Mouse (Mus musculus) spleen, adult 2 months (tissue): ENCODE results near the gene Pramel7. TPM values are rescaled to one million over a fixed set of nuclear protein-coding genes. Genes with fewer than 3 reads are reported as not detected.

Experiments
- DNase-seq, 2 experiments: peaks; one replicate each; pipeline versions ENCODE4 v3.0.0 to v3.0.0-alpha.2; 2012 to 2021; ENCODE audit warnings: low spot score in 2 of 2, low read depth in 1 of 2
- H3K27ac ChIP-seq: fragments of 200-500 bp; 2 replicates; pipeline ENCODE4 v1.5.1; 2012; ENCODE audit warnings: low read length, inconsistent platforms; ENCODE audit not compliant: insufficient read depth
- H3K27me3 ChIP-seq: fragments of 200-500 bp; 2 replicates; pipeline ENCODE4 v1.6.1; 2012; ENCODE audit warnings: mild to moderate bottlenecking, moderate library complexity, low read length, inconsistent platforms; ENCODE audit not compliant: control insufficient read depth, insufficient read depth
- H3K36me3 ChIP-seq: fragments of 200-500 bp; 2 replicates; pipeline ENCODE4 v1.6.1; 2012; ENCODE audit warnings: mild to moderate bottlenecking, low read length, inconsistent platforms; ENCODE audit not compliant: control insufficient read depth, insufficient read depth
- H3K4me1 ChIP-seq: fragments of 200-500 bp; 2 replicates; pipeline ENCODE4 v1.6.1; 2011; ENCODE audit warnings: inconsistent platforms; ENCODE audit not compliant: control insufficient read depth, insufficient read depth, insufficient read length
- H3K4me3 ChIP-seq: fragments of 200-500 bp; 2 replicates; pipeline ENCODE4 v1.5.1; 2011; ENCODE audit warnings: mild to moderate bottlenecking, inconsistent platforms; ENCODE audit not compliant: insufficient read depth, insufficient read length; ENCODE audit errors: extremely low read depth
- CTCF ChIP-seq: fragments of 200-500 bp; IDR thresholded peaks from 2 replicates; pipeline ENCODE4 v1.5.1; 2011; ENCODE audit warnings: mild to moderate bottlenecking, inconsistent platforms; ENCODE audit not compliant: insufficient read depth, insufficient read length, insufficient replicate concordance; ENCODE audit errors: extremely low read depth
- POLR2A ChIP-seq: fragments of 200-500 bp; IDR thresholded peaks from 2 replicates; pipeline ENCODE4 v1.6.1; 2011; ENCODE audit warnings: low read depth, low read length, inconsistent platforms
- polyA plus RNA-seq: library from polyadenylated mRNA; depleted of rRNA; stranded (reverse); fragments of >200 nt; gene quantifications from 2 replicates; pipeline ENCODE4 v1.2.3, GENCODE M21; 2012; rRNA removed

The Pramel7 gene
- polyA plus RNA-seq, 1 experiment: not detected

GRCm38 (mm10) chr2:87453662-87454061 lies 43.2 kb downstream of the Pramel7 start, which contains the start of gene Olfr1126:
Gene Olfr1126 (plus strand): TSS chr2:87453962.
- no peak within 1 kb of the TSS for H3K4me3 ChIP-seq
- H3K36me3 ChIP-seq: no peaks in the 10 kb centered on the region
- DNase-seq: no peak
- H3K27ac ChIP-seq: no peak within 1 kb of the TSS
- TF ChIP-seq CTCF (no peak), POLR2A (no peak)
- no peaks in the 10 kb centered on the region for H3K4me1 ChIP-seq
- no peaks in the 10 kb centered on the region for H3K27me3 ChIP-seq

Other genes with a start within 250 kb of the Pramel7 start
- gene Olfr1115, start 249.1 kb downstream of the Pramel7 start, polyA plus RNA-seq: not detected in 2 replicates
- gene Olfr1116, start 229.6 kb downstream of the Pramel7 start, polyA plus RNA-seq: not detected in 2 replicates
- not detected in 2 replicates for gene Olfr1118, start 189.5 kb downstream of the Pramel7 start, polyA plus RNA-seq
- gene Olfr1120, start 142.3 kb downstream of the Pramel7 start, polyA plus RNA-seq: not detected in 2 replicates
- gene Olfr1121, start 127.2 kb downstream of the Pramel7 start, polyA plus RNA-seq: not detected in 2 replicates
- not detected in 2 replicates for gene Olfr1122, start 111.2 kb downstream of the Pramel7 start, polyA plus RNA-seq
- gene Olfr1123, start 80.5 kb downstream of the Pramel7 start, polyA plus RNA-seq: not detected in 2 replicates
- gene Olfr1124, start 66.8 kb downstream of the Pramel7 start, polyA plus RNA-seq: not detected in 2 replicates
- not detected in 2 replicates for gene Olfr1126, start 43.1 kb downstream of the Pramel7 start, polyA plus RNA-seq
- gene Pramel6, start 9.5 kb upstream of the Pramel7 start, polyA plus RNA-seq: not detected in 2 replicates
- not detected in 2 replicates for gene Olfr153, start 34.7 kb upstream of the Pramel7 start, polyA plus RNA-seq
- gene Olfr1128, start 48.4 kb upstream of the Pramel7 start, polyA plus RNA-seq: not detected in 2 replicates
- gene Olfr1129, start 76.8 kb upstream of the Pramel7 start, polyA plus RNA-seq: not detected in 2 replicates
- gene Olfr1130, start 109.1 kb upstream of the Pramel7 start, polyA plus RNA-seq: not detected in 2 replicates
- not detected in 2 replicates for gene Olfr1131, start 130.0 kb upstream of the Pramel7 start, polyA plus RNA-seq
- gene Olfr1132, start 140.4 kb upstream of the Pramel7 start, polyA plus RNA-seq: not detected in 2 replicates
- gene Olfr1133, start 150.3 kb upstream of the Pramel7 start, polyA plus RNA-seq: not detected in 2 replicates
- not detected in 2 replicates for gene Olfr1134, start 161.4 kb upstream of the Pramel7 start, polyA plus RNA-seq
- not detected in 2 replicates for gene Olfr1135, start 176.6 kb upstream of the Pramel7 start, polyA plus RNA-seq
- not detected in 2 replicates for gene Olfr1136, start 196.9 kb upstream of the Pramel7 start, polyA plus RNA-seq
- gene Olfr1137, start 216.1 kb upstream of the Pramel7 start, polyA plus RNA-seq: not detected in 2 replicates
- not detected in 2 replicates for gene Olfr1138, start 242.9 kb upstream of the Pramel7 start, polyA plus RNA-seq
- not detected in 2 replicates for gene Olfr1140, start 246.7 kb upstream of the Pramel7 start, polyA plus RNA-seq